Mouse (Mus musculus) liver (tissue): Measurements from ENCODE around the gene Fabp3.

Source experiments
- DNase-seq: peaks from one replicate; pipeline ENCODE4 v3.0.0-alpha.2; 2020; ENCODE audit warnings: mixed read lengths

Fabp3 gene

GRCm38 (mm10) chr4:130295047-130295745 is 13.2 kb upstream of the Fabp3 start:
- peak; percentile 93 for DNase-seq

GRCm38 (mm10) chr4:130296243-130296965 is 12.0 kb upstream of the Fabp3 start:
- peak; percentile 81 for DNase-seq

GRCm38 (mm10) chr4:130297123-130297529 is 11.3 kb upstream of the Fabp3 start:
- peak; percentile 85 for DNase-seq

- no peak for DNase-seq
Observed at GRCm38 (mm10) chr4:130298877-130299628, 9.3 kb upstream of the Fabp3 start.

GRCm38 (mm10) chr4:130299629-130300018 is 8.8 kb upstream of the Fabp3 start:
- no peak for DNase-seq

GRCm38 (mm10) chr4:130302285-130302870 is 6.0 kb upstream of the Fabp3 start:
- DNase-seq = peak; percentile 57

- DNase-seq = no peak
Observed at GRCm38 (mm10) chr4:130304746-130305145, 3.6 kb upstream of the Fabp3 start.

- no peak for DNase-seq
Observed at GRCm38 (mm10) chr4:130306796-130307630, 1.4 kb upstream of the Fabp3 start.

- peak; percentile 50 for DNase-seq
Observed at GRCm38 (mm10) chr4:130307851-130308230, 554 bp upstream of the Fabp3 start.

- DNase-seq = no peak
Observed at GRCm38 (mm10) chr4:130309254-130309653, 859 bp downstream of the Fabp3 start.

- DNase-seq = no peak
Observed at GRCm38 (mm10) chr4:130312526-130312925, 4.1 kb downstream of the Fabp3 start.

GRCm38 (mm10) chr4:130313552-130313951 is 5.2 kb downstream of the Fabp3 start:
- DNase-seq = no peak

- no peak for DNase-seq
Observed at GRCm38 (mm10) chr4:130315771-130316527, 7.6 kb downstream of the Fabp3 start.

GRCm38 (mm10) chr4:130316691-130317090 is 8.3 kb downstream of the Fabp3 start:
- no peak for DNase-seq

GRCm38 (mm10) chr4:130318122-130318521 is 9.7 kb downstream of the Fabp3 start:
- DNase-seq = no peak

- DNase-seq = no peak
Observed at GRCm38 (mm10) chr4:130319564-130319963, 11.2 kb downstream of the Fabp3 start.

- no peak for DNase-seq
Observed at GRCm38 (mm10) chr4:130321640-130322039, 13.2 kb downstream of the Fabp3 start.

- no peak for DNase-seq
Observed at GRCm38 (mm10) chr4:130322567-130322966, 14.2 kb downstream of the Fabp3 start.

- DNase-seq = no peak
Observed at GRCm38 (mm10) chr4:130323165-130323564, 14.8 kb downstream of the Fabp3 start.

- no peak for DNase-seq
Observed at GRCm38 (mm10) chr4:130323607-130324006, 15.2 kb downstream of the Fabp3 start.

GRCm38 (mm10) chr4:130325446-130325845 is 17.1 kb downstream of the Fabp3 start:
- DNase-seq = no peak

GRCm38 (mm10) chr4:130327366-130327765 is 19.0 kb downstream of the Fabp3 start:
- DNase-seq = no peak
